Mouse (Mus musculus): ENCODE results near the gene Klf8. TPM values are rescaled to one million over a fixed set of nuclear protein-coding genes. Genes with fewer than 3 reads are reported as not detected.
"Not testable (repeated sequence)": the region's sequence is repeated elsewhere in the genome, so short reads cannot be mapped to it uniquely, and the experiment has no call there.

The Klf8 gene
- polyA plus RNA-seq (2015; fragmentation: Nextera tagmentation; extraction: Ambion mirVana) = 4.6 and 6.6 TPM in 2 replicates

- peak within 1 kb of the TSS; percentile 59 for H3K4me3 ChIP-seq (replicated peaks)
- H3K9me3 ChIP-seq = no peaks in the 10 kb centered on the region
- H3K36me3 ChIP-seq = no peaks in the 10 kb centered on the region
- peak within 1 kb of the TSS; percentile 65 for H3K27ac ChIP-seq
- 23% methylated on average over 17 of the region's 17 CpGs for WGBS
- ATAC-seq = peak; percentile 79
- peak within 1 kb of the TSS; percentile 56 for H3K4me2 ChIP-seq (replicated peaks)
- peak within 1 kb of the TSS; percentile 67 for H3K9ac ChIP-seq (replicated peaks)
- H3K27me3 ChIP-seq = no peaks in the 10 kb centered on the region
- H3K4me1 ChIP-seq (replicated peaks) = 0 out of 2 replicates have a peak, but pooled peaks cover 6% of the 10 kb centered on the region
Observed at GRCm38 (mm10) chrX:153237304-153237919, at the start of gene Klf8. Klf8 (plus strand) TSS chrX:153237466.

- H3K9ac ChIP-seq (replicated peaks); H3K4me3 ChIP-seq (replicated peaks); ATAC-seq; H3K4me1 ChIP-seq (replicated peaks); H3K9me3 ChIP-seq; H3K36me3 ChIP-seq; H3K4me2 ChIP-seq (replicated peaks); H3K27me3 ChIP-seq; H3K27ac ChIP-seq: not testable (repeated sequence)
- 68% methylated on average over 2 of the region's 2 CpGs for WGBS
Observed at GRCm38 (mm10) chrX:153199185-153199584, 38.1 kb upstream of the Klf8 start.

- H3K9ac ChIP-seq (replicated peaks) = no peak overlapping the region
Observed at GRCm38 (mm10) chrX:153211101-153211500, 26.2 kb upstream of the Klf8 start.

GRCm38 (mm10) chrX:153231240-153231639, 6.0 kb upstream of the Klf8 start:
- Histone ChIP-seq H3K27me3 (no peaks in the 10 kb centered on the region), H3K9ac (replicated peaks) (no peak overlapping the region), H3K4me1 (replicated peaks) (no peaks in the 10 kb centered on the region), H3K9me3 (no peaks in the 10 kb centered on the region), H3K36me3 (no peaks in the 10 kb centered on the region), H3K4me3 (replicated peaks) (no peak overlapping the region), H3K4me2 (replicated peaks) (no peak overlapping the region), H3K27ac (no peak overlapping the region)
- no peak for ATAC-seq
- 69% methylated on average over 2 of the region's 2 CpGs for WGBS

More at GRCm38 (mm10) chrX:153211101-153211500, 26.2 kb upstream of the Klf8 start:
- Histone ChIP-seq H3K36me3 (no peaks in the 10 kb centered on the region), H3K27me3 (no peaks in the 10 kb centered on the region), H3K4me2 (replicated peaks) (no peak overlapping the region), H3K9me3 (no peaks in the 10 kb centered on the region), H3K27ac (no peak overlapping the region), H3K4me3 (replicated peaks) (no peak overlapping the region), H3K4me1 (replicated peaks) (no peaks in the 10 kb centered on the region)
- WGBS = 61% methylated on average over 1 of the region's 1 CpGs
- ATAC-seq = no peak

GRCm38 (mm10) chrX:153233255-153233654, 4.0 kb upstream of the Klf8 start:
- H3K9ac ChIP-seq (replicated peaks) = no peak overlapping the region
- H3K27me3 ChIP-seq = no peaks in the 10 kb centered on the region
- 0 out of 2 replicates have a peak, but pooled peaks cover 3% of the 10 kb centered on the region for H3K4me1 ChIP-seq (replicated peaks)
- peak; percentile 14 for ATAC-seq
- no peak overlapping the region for H3K27ac ChIP-seq
- H3K4me2 ChIP-seq (replicated peaks) = peak overlapping the region; percentile 34
- WGBS = 27% methylated on average over 10 of the region's 10 CpGs
- H3K9me3 ChIP-seq = no peaks in the 10 kb centered on the region
- H3K36me3 ChIP-seq = no peaks in the 10 kb centered on the region
- H3K4me3 ChIP-seq (replicated peaks) = no peak overlapping the region

GRCm38 (mm10) chrX:153237920-153238504, 746 bp downstream of the Klf8 start:
- Histone ChIP-seq H3K4me3 (replicated peaks) (peak overlapping the region; percentile 59), H3K27me3 (no peaks in the 10 kb centered on the region), H3K27ac (peak overlapping the region; percentile 65), H3K4me1 (replicated peaks) (0 out of 2 replicates have a peak, but pooled peaks cover 6% of the 10 kb centered on the region), H3K9me3 (no peaks in the 10 kb centered on the region), H3K9ac (replicated peaks) (peak overlapping the region; percentile 67), H3K4me2 (replicated peaks) (peak overlapping the region; percentile 56), H3K36me3 (no peaks in the 10 kb centered on the region)
- WGBS = 12% methylated on average over 22 of the region's 23 CpGs
- peak; percentile 95 for ATAC-seq

GRCm38 (mm10) chrX:153254256-153254655, 17.0 kb downstream of the Klf8 start:
- no peak overlapping the region for H3K4me3 ChIP-seq (replicated peaks)
- H3K27ac ChIP-seq = no peak overlapping the region
- H3K36me3 ChIP-seq = no peaks in the 10 kb centered on the region
- no peak overlapping the region for H3K4me2 ChIP-seq (replicated peaks)
- H3K9me3 ChIP-seq = no peaks in the 10 kb centered on the region
- 70% methylated on average over 1 of the region's 1 CpGs for WGBS
- no peaks in the 10 kb centered on the region for H3K27me3 ChIP-seq
- H3K9ac ChIP-seq (replicated peaks) = no peak overlapping the region
- H3K4me1 ChIP-seq (replicated peaks) = no peaks in the 10 kb centered on the region
- no peak for ATAC-seq

GRCm38 (mm10) chrX:153255504-153255903, 18.2 kb downstream of the Klf8 start:
- Histone ChIP-seq H3K27ac (no peak overlapping the region), H3K9ac (replicated peaks) (no peak overlapping the region), H3K4me3 (replicated peaks) (no peak overlapping the region), H3K4me2 (replicated peaks) (no peak overlapping the region), H3K36me3 (no peaks in the 10 kb centered on the region), H3K4me1 (replicated peaks) (no peaks in the 10 kb centered on the region), H3K9me3 (no peaks in the 10 kb centered on the region; the same call in 1 of the 2 replicates), H3K27me3 (no peaks in the 10 kb centered on the region)
- 88% methylated on average over 2 of the region's 2 CpGs for WGBS
- no peak for ATAC-seq

- H3K4me3 ChIP-seq (replicated peaks) = no peak overlapping the region
- no peak overlapping the region for H3K27ac ChIP-seq
- no peak overlapping the region for H3K4me2 ChIP-seq (replicated peaks)
- no peaks in the 10 kb centered on the region for H3K9me3 ChIP-seq
- H3K36me3 ChIP-seq = no peaks in the 10 kb centered on the region
- no peak overlapping the region for H3K9ac ChIP-seq (replicated peaks)
- no peaks in the 10 kb centered on the region for H3K27me3 ChIP-seq
- no peaks in the 10 kb centered on the region for H3K4me1 ChIP-seq (replicated peaks)
- WGBS = 65% methylated on average over 2 of the region's 2 CpGs
- no peak for ATAC-seq
Observed at GRCm38 (mm10) chrX:153282185-153282584, 44.9 kb downstream of the Klf8 start.

GRCm38 (mm10) chrX:153311356-153311755, 74.1 kb downstream of the Klf8 start:
- ATAC-seq = no peak

GRCm38 (mm10) chrX:153323105-153323504, 85.8 kb downstream of the Klf8 start:
- no peaks in the 10 kb centered on the region for H3K4me1 ChIP-seq (replicated peaks)
- WGBS = 57% methylated on average over 3 of the region's 3 CpGs
- no peaks in the 10 kb centered on the region for H3K36me3 ChIP-seq
- H3K27ac ChIP-seq = no peak overlapping the region
- H3K9me3 ChIP-seq = no peaks in the 10 kb centered on the region
- ATAC-seq = no peak
- no peak overlapping the region for H3K4me3 ChIP-seq (replicated peaks)
- no peak overlapping the region for H3K4me2 ChIP-seq (replicated peaks)
- H3K27me3 ChIP-seq = no peaks in the 10 kb centered on the region
- H3K9ac ChIP-seq (replicated peaks) = no peak overlapping the region

More at GRCm38 (mm10) chrX:153311356-153311755, 74.1 kb downstream of the Klf8 start:
- H3K4me3 ChIP-seq (replicated peaks) = no peak overlapping the region
- no peaks in the 10 kb centered on the region for H3K9me3 ChIP-seq
- H3K9ac ChIP-seq (replicated peaks) = no peak overlapping the region
- H3K4me2 ChIP-seq (replicated peaks) = no peak overlapping the region
- H3K27me3 ChIP-seq = no peaks in the 10 kb centered on the region
- H3K36me3 ChIP-seq = no peaks in the 10 kb centered on the region
- no peaks in the 10 kb centered on the region for H3K4me1 ChIP-seq (replicated peaks)
- 91% methylated on average over 4 of the region's 4 CpGs for WGBS
- H3K27ac ChIP-seq = no peak overlapping the region

- ATAC-seq; H3K4me1 ChIP-seq (replicated peaks); H3K36me3 ChIP-seq; H3K9ac ChIP-seq (replicated peaks); H3K27me3 ChIP-seq; H3K4me2 ChIP-seq (replicated peaks); H3K4me3 ChIP-seq (replicated peaks); H3K9me3 ChIP-seq; H3K27ac ChIP-seq: not testable (repeated sequence)
- 81% methylated on average over 3 of the region's 3 CpGs for WGBS
Observed at GRCm38 (mm10) chrX:153334140-153334539, 96.9 kb downstream of the Klf8 start.

All from midbrain, embryonic 13.5 days (tissue).